ENCODE assay signal across 8 mouse cellular contexts in the genomic region with DNA sequence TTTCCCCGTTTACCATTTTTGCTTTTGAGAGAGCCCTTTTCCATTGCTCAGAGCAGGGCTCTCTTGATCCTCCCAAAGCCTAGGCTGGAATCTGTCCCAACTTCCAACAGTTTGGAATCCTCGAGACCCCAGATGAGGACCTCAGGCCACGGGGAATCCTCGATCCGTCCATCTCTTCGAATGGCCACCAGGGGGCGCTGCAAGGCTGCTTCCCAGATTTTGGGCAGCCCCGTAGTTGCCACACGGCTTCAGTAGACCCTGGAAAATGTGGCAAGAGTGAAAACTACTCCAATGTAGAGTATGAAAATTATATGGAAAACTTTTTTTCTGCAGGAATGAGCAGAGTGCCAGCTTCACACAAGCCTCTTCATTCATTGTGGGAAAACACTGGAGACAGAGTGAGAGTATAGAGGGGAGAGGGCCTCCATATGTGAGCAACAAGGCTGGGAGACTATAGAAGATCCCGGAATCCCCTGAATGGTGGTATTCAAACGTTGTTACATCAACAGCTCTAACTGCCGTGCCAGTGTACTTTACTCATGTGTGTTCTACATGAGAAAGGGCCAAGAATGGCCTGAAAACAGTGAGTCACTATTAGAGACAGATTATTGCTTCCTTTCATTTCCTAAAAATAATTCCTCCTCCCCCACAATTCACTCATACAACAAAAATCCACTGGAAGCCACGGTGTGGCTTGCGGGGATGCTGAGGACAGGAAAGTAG. TPM values are rescaled to one million over a fixed set of nuclear protein-coding genes. Genes with fewer than 3 reads are reported as not detected.
DNase-seq lines count a peak whose midpoint lies in the region; ATAC-seq and TF ChIP-seq lines count a peak whose summit lies in the region.

A gene (minus strand): TSS at position 191 of the 723 bp plus-strand sequence.

- H3K36me3 ChIP-seq in midbrain, postnatal 0 days (ENCODE audit: insufficient read depth, low read length) = no peaks in the 10 kb centered on the region

- H3K27me3 ChIP-seq in midbrain, postnatal 0 days (ENCODE audit: insufficient read depth, low read length) = no peaks in the 10 kb centered on the region

- peak; percentile 90 for ATAC-seq in granulocyte monocyte progenitor cell, adult 5-6 weeks (replicated peaks; ENCODE audit: poor library complexity, severe bottlenecking)
- ATAC-seq in midbrain, postnatal 0 days (ENCODE audit: low FRiP score) = peak; percentile 60

- H3K4me1 ChIP-seq in midbrain, postnatal 0 days (ENCODE audit: insufficient read depth, low read length) = no peaks in the 10 kb centered on the region

- no peak within 1 kb of the TSS for H3K9ac ChIP-seq in midbrain, postnatal 0 days (replicated peaks; ENCODE audit: low read length, poor library complexity, severe bottlenecking)

- H3K27ac ChIP-seq in midbrain, postnatal 0 days (ENCODE audit: low read depth, low read length) = no peak within 1 kb of the TSS

- H3K9me3 ChIP-seq in midbrain, postnatal 0 days (ENCODE audit: low read length) = no peaks in the 10 kb centered on the region

- DNase-seq in urinary bladder, adult 18-20 months (ENCODE audit: low spot score in 2 of 2) = peak; percentile 35 to 66
- no peak for DNase-seq in urinary bladder, postnatal 10 days (ENCODE audit: low spot score)
- DNase-seq in embryo, embryonic 11.5 days (ENCODE audit: low read depth, low spot score) = peak; percentile 67
- DNase-seq in kidney, adult 18-20 months = peak; percentile 77
- peak; percentile 75 for DNase-seq in liver
- peak; percentile 73 for DNase-seq in midbrain, postnatal 0 days (ENCODE audit: low spot score)
- peak; percentile 65 to 82 for DNase-seq in spleen, postnatal 10 days (ENCODE audit: low spot score in 2 of 2)

- WGBS in midbrain, postnatal 0 days = 20% methylated on average over 14 of the region's 14 CpGs

- TF ChIP-seq CTCF in midbrain, postnatal 0 days (IDR thresholded peaks at IDR 0.05) = peak; percentile 96

- no peak within 1 kb of the TSS for H3K4me2 ChIP-seq in midbrain, postnatal 0 days (ENCODE audit: low read depth, low read length, poor library complexity, severe bottlenecking)

- H3K4me3 ChIP-seq in midbrain, postnatal 0 days (ENCODE audit: low read depth, low read length) = no peak within 1 kb of the TSS

RNA-seq across cellular contexts. Expression of the gene that starts here (rescaled TPM):
- total RNA-seq in granulocyte monocyte progenitor cell, adult 5-6 weeks (2014; fragmentation: Nextera tagmentation) = not detected in 2 replicates
- not detected in 2 replicates for total RNA-seq in granulocyte monocyte progenitor cell, adult 5-6 weeks (2017)
- total RNA-seq in midbrain, postnatal 0 days (2014; rRNA removed) = 0.33 TPM in 1 of 2 replicates, not detected in the other
- polyA plus RNA-seq in midbrain, postnatal 0 days (2015; fragmentation: Nextera tagmentation; extraction: Ambion mirVana) = 0.36 and 0.63 TPM in 2 replicates

Comparison
In these comparisons a context has a peak if more than half of its experiments do, and no peak if none do; other contexts are left out.
1. Peak in ATAC-seq in granulocyte monocyte progenitor cell, adult 5-6 weeks; RNA of the gene not detected or under 1 TPM.
2. Peak in DNase-seq and ATAC-seq in midbrain, postnatal 0 days; RNA of the gene not detected or under 1 TPM.